Comparison of ENCODE assay signal across 15 mouse cellular contexts in genomic region chr11:12545771-12546170, GRCm38 (mm10).
"Had no signal": no experiment of that assay in that cellular context is flagged by ENCODE, and none has a peak within 500 bp of the region (broad histone marks: within the 10 kb centered on the region; RNA-seq: fewer than 3 reads in every experiment).

No protein-coding gene starts in this region.

- H3K4me3 ChIP-seq: neural tube, embryonic 15.5 days; stomach, embryonic 15.5 days had no signal

- H3K27ac ChIP-seq: neural tube, embryonic 15.5 days; stomach, embryonic 15.5 days; stomach, postnatal 0 days had no signal

- H3K27me3 ChIP-seq: neural tube, embryonic 15.5 days; stomach, embryonic 15.5 days had no signal

- DNase-seq: retina, postnatal 1 day; right cerebral cortex, adult 18-20 months; right cerebral cortex, postnatal 14 days; right cerebral cortex, postnatal 25 days; right cerebral cortex, postnatal 4 days; spleen, adult 18-20 months; thymus, adult 18-20 months; thymus, adult 2 months; thymus, postnatal 14 days; thymus, postnatal 25 days; thymus, postnatal 36 days; thymus, postnatal 4 days had no signal

- H3K36me3 ChIP-seq: neural tube, embryonic 15.5 days; stomach, embryonic 15.5 days had no signal

- H3K9ac ChIP-seq: neural tube, embryonic 15.5 days; stomach, embryonic 15.5 days had no signal

- H3K9me3 ChIP-seq: neural tube, embryonic 15.5 days; stomach, embryonic 15.5 days had no signal

- H3K4me2 ChIP-seq: neural tube, embryonic 15.5 days; stomach, embryonic 15.5 days had no signal

- H3K4me1 ChIP-seq: neural tube, embryonic 15.5 days; stomach, embryonic 15.5 days had no signal
